Mouse (Mus musculus) right cerebral cortex, adult 2 months (tissue): ENCODE measurements around the gene Pim1.
"Not testable (repeated sequence)": the region's sequence is repeated elsewhere in the genome, so short reads cannot be mapped to it uniquely, and the experiment has no call there.

Source experiments
- DNase-seq, 2 experiments: peaks; one replicate each; pipeline ENCODE4 v3.0.0; 2021 to 2022; ENCODE audit warnings: low spot score in 2 of 2

Gene Pim1

GRCm38 (mm10) chr17:29494062-29494731 is 3.6 kb downstream of the Pim1 start:
- DNase-seq: no peak

DNA sequence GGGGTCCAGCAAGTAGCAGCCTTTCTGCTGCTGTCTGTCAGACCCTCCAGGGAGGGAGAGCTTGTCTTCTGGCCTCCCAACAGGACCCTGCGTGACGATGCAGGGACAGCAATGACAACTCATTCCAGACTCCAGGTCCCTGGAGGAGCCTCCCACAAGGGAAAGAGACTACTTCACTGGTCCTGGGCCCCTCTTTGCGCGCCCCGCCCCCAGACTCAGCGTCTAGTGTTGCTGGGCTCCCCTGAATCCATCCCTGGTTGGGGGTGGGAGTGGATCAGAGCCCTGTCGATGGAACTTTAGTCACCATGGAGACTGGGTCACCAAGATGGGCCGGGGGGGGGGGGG is 4.2 kb downstream of the Pim1 start:
- DNase-seq: no peak

- no peak for DNase-seq
Measured at GRCm38 (mm10) chr17:29496211-29497070, 5.9 kb downstream of the Pim1 start.

- DNase-seq: no peak
Measured at GRCm38 (mm10) chr17:29497071-29497354, 6.5 kb downstream of the Pim1 start.

- not testable (repeated sequence) for DNase-seq
Measured at GRCm38 (mm10) chr17:29497481-29497880, 6.9 kb downstream of the Pim1 start.

GRCm38 (mm10) chr17:29498028-29498427 is 7.5 kb downstream of the Pim1 start:
- no peak for DNase-seq

DNA sequence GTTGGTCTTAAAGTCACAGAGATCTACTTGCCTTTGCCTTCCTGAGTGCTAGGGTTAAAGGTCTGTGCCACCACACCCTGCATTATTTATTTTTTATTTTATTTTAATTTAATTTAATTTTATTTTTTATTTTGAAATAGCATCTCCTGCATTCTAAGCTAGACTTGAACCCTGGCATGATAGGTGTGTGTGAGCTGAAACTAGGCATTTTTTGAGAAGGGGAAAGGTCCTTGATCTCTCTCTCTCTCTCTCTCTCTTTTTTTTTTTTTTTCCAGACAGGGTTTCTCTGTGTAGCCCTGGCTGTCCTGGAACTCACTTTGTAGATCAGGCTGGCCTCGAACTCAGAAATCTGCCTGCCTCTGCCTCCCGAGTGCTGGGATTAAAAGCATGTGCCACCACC is 8.4 kb downstream of the Pim1 start:
- not testable (repeated sequence) for DNase-seq

- no peak for DNase-seq
Measured at GRCm38 (mm10) chr17:29499511-29499910, 9.0 kb downstream of the Pim1 start.

DNA sequence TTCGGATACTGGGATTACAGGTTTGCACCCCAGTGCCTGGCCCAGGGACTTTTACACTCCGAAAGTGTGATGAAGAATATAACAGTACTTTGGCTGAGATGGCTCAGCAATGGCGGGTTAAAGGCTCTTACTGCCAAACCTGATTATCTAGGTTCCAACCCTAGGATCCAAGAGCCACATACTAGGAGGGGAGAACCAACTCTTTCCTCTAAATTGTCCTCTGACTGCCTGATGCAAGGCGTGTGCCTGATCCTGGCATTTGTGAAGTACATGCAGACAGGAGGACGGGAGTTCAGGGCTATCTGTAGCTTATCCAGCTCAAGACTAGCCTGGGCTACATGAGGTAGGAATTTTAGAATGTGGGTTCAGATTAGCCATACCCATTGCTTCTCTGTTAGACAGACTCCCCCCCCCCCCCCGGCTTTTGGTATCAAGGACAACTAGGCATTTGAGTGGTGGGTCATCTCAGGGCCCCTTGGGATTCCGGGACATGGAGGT is 9.7 kb downstream of the Pim1 start:
- DNase-seq: no peak

GRCm38 (mm10) chr17:29500802-29501469 is 10.4 kb downstream of the Pim1 start:
- DNase-seq: no peak

DNA sequence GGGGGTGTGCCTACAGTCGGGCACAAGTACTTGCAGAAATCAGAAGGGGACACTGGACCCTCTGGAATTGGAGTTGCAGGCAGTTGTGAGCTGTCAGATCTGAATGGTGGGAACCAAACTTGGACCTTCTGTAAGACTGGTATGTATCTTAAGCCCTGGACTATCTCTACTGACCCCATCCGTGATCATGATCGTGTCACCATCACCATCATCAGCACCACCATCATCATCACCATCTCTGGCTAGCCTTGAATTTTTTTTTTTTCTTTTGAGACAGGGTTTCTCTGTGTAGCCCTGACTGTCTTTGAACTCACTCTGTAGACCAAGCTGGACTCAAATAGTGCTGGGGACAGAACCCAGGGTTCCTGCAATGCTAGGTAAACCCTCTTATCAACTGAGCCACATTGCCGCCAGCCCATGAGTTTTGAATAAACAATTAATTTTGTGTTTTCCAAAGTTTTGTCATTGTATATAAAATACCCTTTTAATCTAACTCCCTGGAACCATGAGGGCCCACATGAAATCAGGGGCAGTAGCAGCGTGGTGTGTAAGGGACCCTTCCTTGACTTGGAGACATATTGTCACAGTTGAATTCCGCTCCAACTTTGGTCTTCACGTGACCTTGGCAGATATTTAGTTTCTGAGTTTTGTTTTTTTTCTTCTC is 11.6 kb downstream of the Pim1 start:
- DNase-seq: no peak

- DNase-seq: peak in 1 of 2 experiments; percentile 18
Measured at GRCm38 (mm10) chr17:29502669-29503665, 12.4 kb downstream of the Pim1 start.

GRCm38 (mm10) chr17:29503700-29504099 is 13.1 kb downstream of the Pim1 start:
- DNase-seq: no peak

GRCm38 (mm10) chr17:29508927-29509608 is 18.5 kb downstream of the Pim1 start:
- no peak for DNase-seq

- no peak for DNase-seq
Measured at GRCm38 (mm10) chr17:29510691-29511090, 20.1 kb downstream of the Pim1 start.

DNA sequence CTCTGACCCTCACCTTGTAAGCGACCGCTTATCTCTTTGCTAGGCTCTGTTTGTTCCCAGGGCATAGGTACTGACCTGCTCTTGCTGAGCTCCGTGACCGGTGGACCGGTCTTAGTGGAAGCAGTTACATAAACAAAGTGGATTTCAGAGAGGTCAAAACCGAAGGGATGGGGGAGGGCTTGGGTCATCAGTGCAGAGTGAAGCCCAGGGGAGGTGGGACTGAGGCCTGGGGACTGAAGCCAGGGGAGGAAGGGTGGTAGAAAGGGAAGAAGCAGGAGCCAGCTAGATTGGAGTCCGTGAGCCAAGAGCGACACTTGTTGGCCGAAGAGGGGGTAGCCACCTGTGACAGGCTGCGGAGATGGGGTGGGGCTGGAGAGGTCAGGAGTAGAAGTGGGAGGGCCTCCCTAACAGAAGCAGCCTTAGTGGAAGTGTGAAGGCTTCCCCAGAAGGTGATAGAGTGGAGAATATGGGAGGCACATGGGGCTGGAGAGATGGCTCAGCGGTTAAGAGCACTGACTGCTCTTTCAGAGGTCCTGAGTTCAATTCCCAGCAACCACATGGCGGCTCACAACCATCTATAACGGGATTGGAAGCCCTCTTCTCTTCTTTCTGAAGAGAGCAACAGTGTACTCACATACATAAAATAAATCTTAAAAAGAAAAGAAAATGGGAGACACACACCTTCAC is 22.6 kb downstream of the Pim1 start:
- no peak for DNase-seq

DNA sequence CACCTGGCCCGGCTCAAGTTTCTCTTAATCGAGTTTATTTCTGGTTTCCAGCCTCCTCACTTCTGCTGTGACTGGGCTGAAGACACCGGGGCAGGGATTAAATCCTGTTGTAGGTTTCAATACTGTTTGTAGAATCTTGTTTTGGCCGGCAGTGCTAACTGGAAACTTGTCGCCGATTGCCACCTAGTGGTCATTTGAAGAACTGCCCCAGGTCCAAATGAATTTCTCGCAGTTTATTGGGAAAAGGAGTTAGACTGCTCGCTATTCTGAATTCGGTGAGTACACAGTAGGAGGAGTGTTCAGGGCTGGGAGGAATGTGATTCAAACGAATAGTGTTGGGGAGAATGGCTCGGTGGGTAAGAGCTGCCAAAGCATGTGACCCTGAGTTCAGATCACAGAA is 23.9 kb downstream of the Pim1 start:
- DNase-seq: peak; percentile 90 to 92

- DNase-seq: not testable (repeated sequence)
Measured at GRCm38 (mm10) chr17:29518665-29519064, 28.1 kb downstream of the Pim1 start.

DNA sequence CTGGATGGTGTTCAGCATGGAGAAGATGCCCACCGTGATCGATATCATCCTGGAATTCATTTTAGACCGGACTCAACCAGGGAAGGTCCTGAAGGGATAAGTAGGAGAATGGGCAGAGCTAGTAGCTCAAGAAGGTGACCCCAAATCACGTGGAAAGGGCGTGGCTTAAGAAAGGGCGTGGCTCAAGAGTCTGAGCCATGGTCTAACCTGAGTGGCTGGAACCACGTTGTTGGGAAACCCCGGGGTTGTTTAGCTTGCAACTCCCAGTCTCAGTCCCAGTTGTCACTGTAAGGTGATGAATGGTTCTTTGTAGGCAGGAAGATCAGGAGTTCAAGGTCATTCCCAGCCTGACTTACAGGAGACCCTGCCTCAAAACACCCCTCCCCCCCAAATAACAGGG is 29.2 kb downstream of the Pim1 start:
- DNase-seq: no peak

DNA sequence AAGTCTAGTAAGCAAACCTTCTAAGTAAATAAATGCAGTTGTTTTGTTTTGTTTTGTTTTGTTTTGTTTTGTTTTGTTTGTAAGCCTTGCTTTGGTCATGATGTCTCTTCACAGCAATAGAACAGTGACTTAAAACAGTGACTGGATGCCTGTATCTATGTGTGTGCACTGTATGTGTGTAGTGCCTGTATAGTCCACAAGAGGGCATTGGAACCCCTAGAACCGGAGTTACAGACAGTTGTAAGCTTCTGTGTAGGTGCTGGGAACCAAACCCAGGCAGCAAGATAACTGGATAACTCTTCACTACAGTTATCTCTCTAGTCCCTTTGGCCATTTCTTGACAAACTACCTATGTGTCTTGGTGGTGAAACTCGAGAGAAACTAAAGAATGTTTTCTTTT is 35.1 kb downstream of the Pim1 start:
- DNase-seq: no peak
